Mouse (Mus musculus) layer of hippocampus, adult 9-10 months (tissue): ENCODE data around the gene Zfp575.
"Not testable (repeated sequence)": the region's sequence is repeated elsewhere in the genome, so short reads cannot be mapped to it uniquely, and the experiment has no call there.

Source experiments
- DNase-seq: peaks from one replicate; pipeline ENCODE4 v3.0.0; 2022; ENCODE audit warnings: low spot score

Zfp575 gene

DNA sequence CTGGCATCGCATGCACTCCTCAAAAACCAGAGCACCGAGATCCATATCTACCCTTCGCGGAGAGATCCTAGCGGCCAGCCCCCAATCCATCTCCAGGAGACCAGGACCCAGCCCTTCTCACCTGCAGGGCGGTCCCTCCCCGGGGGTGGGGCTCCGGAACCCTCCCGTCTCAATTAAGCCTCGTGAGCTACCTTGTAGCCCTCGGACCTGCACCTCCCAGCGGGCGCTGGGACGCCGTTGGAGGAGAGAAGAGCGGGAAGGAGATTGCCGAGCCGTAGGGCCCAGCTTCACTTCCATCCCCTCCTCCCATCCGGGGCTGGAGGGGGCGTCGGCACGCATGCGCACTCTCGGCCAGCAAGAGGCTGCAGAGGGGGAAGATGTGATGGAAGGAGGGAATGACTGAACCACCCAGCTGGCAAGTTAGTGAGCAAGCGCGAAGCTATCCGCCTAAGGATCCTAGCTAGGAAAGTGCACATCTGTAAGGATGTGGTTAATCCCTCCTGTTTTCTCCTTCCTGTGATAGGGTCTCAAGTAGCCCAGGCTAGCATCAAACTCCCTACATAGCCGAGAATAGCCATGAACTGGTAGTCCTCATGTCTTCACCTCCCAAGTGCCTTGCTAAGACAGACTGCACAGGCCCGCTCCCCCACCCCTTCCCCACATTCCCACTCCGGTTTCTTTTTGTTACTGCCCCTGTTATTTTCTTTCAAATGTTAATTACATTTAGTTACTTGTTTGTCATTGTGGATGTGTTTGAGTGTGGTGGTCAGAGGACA lies at the start of gene Zfp575, which contains the start of gene Ethe1:
Gene Zfp575, minus strand, starts transcription at position 312 of the 776 bp plus-strand sequence.
Gene Ethe1, plus strand, starts transcription at position 214 of the 776 bp plus-strand sequence.
- DNase-seq, result no peak

DNA sequence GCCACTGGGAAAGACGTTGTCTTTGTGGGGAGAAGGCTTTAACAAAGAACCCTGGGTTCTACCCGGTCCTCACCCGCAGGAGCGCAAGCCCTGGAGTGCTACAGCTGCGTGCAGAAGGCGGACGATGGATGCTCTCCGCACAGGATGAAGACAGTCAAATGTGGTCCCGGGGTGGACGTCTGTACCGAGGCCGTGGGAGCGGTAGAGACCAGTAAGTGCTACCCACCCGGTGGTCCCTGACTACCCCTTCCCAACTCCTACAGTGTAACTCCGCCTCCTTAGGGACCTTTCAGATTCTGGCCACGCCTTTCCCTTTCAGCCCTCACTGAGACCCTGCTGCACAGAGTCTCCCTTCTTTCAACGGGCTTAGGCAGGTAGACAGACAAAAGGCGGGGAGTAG lies 49.6 kb upstream of the Zfp575 start:
- no peak for DNase-seq

DNA sequence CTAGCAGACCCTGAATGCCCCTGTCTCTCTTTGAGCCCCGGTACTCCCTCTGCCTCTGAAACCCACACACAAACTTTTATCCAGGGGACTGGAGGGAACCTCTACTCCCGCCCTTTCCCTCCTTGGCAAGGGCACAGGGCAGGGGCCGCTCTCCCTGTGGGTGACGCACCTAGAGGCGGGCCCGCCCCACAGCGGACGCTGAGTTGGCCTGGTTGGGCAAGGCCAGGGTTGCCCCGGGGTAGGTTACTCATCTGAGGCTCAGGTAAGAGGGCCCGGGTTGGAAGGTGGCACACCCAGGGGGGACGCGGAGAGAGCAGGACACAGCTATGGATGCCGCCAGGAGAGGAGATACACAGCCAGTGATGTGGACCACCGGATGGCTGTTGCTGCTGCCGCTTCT lies 48.8 kb upstream of the Zfp575 start, which contains the start of gene Lypd3:
Gene Lypd3, plus strand, starts transcription at position 287 of the 400 bp plus-strand sequence.
- no peak for DNase-seq

DNA sequence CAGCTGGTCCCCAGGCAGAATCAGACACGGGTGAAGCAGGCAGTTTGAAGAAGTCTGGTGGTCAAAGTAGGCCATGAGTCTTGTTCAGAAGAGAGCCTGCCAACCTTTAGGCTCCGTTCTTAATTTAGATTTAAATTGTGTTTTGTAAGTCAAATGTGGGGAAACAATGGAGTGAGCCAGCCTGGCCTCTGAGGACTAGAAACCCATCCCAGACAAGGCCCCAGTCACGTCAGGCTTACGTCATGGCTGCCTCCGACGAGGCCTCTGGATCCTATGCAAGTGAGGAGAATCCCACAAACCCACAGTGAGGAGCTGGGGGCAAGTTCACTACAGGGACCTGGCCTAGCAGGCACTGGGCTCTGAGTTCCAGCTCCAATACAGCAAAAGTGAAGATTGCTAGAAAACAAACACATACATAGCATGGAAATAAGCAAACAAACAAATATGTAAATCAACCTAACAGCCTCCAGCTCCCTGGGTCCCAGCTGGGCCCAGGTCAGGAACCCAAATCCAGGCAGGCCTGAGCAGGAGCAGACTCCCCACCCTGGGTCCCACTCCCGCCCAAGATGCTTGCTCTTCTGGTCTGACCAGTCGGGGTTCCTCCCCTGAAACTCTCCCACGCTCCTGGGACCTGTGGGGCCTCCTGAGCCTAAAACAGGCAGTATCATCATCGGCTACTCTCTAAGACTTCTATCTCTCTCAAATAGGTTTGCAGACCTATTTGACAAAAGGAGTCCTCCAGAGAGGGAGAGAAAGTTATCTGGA lies 42.9 kb upstream of the Zfp575 start:
- no peak for DNase-seq

DNA sequence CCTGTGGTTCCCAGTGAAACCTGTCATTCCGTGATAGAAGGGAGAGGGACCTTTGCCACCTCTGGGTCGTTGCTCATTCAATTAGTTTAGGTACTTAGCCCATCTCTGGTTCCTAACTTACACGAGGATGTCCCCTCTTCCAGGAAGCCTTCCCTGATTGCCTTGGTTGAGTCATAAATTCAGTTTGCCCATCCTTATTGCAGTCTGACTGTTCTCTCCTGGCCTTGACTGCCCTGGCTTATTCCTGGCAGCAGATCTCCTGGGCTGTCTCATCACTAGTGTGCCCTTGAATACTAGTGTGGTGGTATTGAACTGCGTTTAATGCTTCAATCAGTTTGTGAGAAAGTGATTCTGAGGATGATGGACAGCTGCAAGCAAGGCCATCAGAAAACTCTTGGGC lies 42.2 kb upstream of the Zfp575 start:
- DNase-seq, result no peak

DNA sequence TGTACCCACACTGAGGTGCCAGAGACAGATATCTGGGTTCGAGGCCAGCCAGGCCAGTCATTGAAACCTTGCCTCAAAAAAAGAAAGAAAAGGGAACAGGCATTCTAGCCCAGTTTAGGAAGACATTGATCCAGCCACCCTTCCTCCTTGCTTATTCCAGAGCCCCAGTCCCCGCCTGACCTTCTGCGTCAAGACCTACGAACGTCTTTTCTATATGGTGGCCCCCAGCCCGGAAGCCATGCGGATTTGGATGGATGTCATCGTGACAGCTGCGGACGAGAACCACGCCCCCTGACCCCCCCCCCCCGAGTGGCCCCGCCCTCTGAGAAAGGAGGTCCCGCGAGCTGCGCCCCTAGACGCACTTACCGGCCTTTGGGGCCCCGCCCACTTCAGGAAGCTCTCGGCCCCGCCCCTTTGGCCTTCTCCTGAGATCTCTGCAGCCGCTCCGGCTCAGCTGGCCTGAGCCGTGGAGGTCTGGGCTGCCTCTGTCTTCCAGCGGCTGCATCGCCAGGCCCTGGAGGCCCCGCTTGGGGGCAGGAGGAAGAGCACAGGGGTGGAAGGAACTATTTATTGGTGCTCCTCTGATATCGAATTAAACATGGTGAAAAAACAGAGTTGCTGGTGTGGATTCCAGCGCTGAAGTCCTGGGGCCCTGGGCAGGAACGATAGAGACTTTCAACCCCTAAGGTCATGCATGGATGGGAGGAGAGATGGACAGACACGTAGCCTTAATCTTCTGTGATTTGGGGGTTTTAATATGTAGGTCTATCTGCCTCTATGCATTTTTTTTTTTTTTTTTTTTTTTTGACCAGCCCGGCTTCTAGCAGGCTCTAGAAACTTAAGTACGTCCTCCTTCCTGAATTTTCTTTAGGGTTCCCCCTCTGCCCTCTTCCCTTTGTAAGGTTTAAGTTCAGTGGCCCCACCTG lies 41.5 kb upstream of the Zfp575 start:
- DNase-seq, result no peak

DNA sequence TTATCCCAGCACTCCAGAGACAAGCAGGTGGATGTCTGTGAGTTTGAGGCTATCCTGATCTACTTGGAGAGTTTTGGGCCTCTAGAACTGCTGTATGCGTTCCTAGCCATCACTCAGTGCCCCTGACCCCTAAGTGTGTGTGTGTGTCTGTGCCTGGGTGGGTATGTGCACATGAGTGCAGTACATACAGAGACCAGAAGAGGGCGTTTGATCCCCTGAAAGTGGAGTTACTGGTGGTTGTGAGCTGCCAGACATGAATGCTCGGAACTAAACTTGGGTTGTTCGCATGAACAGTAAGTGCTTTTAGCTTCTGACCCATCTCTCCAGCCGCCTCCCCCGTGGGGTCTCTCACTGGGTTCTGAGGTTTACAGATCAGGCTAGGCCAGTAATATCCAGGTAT lies 35.5 kb upstream of the Zfp575 start:
- no peak for DNase-seq

DNA sequence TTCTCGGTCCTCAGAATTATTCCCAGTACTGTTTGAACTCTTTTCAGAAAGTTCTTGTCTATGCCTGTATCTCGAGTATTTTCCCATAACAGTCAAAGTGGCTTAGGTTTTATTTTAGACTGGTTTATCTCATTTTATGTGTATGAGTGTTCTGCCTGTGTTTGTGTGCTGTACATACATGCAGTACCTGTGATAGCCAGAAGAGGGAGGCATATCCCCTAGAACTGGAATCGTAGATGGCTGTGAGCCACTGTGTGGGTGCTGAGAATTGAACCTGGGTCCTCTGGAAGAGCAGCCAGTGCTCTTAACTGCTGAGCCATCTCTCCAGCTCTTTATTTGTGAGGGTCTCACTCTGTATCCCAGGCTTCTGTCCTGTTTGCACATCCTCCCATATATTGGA lies 33.8 kb upstream of the Zfp575 start:
- DNase-seq, result no peak

DNA sequence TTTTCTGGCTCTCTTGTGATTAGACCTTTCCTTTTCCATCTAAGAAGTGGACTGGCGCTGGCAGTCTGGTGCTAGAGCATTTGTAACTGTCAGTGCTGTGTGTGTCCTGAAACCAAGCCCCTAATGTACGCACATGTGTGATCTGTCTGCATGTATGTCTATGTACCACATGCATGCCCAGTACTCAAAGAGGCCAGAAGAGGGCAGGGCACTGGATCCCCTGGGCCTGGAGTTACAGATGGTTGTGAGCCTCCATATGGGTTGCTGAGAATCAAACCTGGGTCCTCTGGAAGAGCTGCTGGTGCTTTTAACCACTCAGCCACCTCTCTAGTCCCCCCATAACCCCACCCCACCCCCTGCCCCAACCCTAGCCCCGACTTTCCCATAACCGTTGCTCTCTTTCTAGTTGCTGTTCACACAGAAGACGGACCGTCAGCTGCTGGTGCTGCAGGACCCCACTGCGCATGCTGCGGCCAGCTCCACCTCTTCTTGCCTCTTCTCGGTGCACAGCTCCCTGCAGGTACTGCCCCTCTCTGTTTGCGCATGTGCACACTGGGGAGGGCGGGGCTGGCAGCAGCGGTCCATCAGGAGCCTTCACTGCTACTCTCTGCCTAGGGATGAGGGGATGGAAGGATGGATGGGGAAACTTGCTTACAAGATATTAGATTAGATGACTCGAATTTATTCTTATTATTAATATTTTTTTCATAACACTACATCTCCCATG lies 32.4 kb upstream of the Zfp575 start:
- no peak for DNase-seq

DNA sequence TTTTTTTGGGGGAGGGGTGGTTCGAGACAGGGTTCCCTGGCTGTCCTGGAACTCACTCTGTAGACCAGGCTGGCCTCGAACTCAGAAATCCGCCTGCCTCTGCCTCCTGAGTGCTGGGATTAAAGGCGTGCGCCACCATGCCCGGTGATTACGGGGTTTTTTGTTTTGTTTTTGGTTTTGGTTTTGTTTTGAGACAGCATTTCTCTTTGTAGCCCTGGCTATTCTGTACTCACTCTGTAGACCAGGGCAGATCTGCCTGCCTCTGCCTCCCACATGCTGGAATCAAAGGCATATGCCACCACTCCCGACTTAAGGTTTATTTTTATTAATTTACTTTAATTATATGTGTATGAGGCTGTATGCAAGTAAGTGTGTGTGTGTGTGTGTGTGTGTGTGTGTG lies 30.9 kb upstream of the Zfp575 start:
- DNase-seq, result not testable (repeated sequence)

DNA sequence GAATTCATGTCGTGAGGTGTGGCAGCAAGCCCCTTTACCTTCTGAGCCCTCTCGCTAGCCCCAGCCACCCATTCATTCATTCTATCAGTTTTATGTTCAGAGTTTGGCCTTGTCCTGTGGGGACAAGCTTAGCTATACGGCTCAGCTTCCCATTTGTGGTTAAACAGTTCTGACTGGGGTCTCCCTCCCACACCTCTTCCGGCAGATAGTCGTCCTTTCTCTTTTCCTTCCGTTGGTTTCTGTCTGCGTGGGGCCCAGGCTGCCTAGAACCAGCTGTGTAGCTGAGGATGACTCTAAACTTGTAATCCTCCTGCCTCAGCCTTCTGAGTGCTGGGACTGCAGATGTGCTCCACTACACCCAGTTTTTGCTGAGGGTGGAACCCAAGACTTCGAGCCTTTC lies 30.3 kb upstream of the Zfp575 start:
- DNase-seq, result no peak

DNA sequence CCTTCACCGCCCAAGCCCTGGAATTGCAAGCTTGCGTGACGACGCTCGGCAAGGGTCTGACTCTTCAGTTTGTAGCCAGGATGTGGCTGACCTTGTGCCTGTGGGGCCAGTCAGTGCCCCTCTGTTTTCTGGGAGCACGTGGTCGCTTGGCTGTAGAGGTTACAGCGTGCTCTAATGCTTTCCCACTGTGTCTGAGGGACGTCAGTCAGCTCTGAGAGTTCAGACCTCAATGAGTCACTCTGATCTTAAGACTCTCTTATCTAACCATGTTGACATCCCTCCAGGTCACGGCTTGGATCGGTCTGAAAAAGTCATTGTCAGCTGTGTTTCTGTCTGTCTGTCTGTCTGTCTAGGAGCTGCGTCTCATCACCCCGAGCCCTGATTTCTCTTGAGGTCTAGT lies 27.4 kb upstream of the Zfp575 start:
- no peak for DNase-seq

DNA sequence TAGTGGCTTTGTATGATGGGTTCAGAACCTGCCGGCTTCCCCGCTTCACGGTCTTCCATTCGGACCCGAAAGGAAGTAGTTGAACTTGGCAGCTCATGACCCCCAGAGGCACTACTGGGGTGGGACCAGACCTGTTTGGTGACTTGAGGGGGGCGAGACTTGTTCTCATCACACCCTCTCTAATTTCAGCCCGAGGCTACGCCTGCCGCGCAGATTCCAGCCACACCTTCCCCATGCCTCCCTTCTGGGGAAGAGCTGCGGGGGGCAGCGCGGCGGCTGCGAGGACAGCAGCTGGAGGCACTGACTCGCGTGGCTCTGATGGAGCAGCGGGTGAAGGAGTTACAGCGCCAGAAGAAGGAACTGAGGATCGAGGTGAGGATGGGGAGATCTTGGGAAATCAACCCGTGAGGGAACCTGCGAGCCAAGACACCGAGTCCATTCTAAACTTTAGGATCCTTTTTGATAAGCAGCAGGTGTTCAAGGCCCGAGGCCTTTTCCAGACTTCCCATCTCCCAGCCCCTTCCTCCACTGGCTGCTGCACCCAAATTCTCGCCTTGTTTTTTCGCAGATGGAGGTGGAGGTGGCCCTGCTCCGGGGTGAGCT lies 25.0 kb upstream of the Zfp575 start:
- DNase-seq, result no peak

DNA sequence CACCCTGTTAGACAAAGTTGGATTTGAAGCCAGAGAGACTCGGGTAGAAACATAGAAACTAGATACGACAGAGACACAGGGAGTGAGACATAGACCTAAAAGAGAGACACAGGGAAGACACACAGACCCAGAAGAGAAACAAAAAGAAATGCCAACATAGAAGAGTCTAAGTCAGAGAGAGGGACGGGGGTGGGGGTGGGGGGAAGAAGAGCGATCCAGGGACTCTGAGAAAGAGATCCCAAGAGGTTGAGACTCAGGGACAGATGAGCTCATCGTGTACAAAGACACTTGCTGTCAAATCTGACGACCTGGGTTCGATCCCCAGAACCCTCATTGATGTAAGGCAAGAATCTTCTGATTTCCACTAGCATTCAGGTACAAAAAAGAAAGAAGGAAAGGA lies 24.3 kb upstream of the Zfp575 start:
- DNase-seq, result no peak

DNA sequence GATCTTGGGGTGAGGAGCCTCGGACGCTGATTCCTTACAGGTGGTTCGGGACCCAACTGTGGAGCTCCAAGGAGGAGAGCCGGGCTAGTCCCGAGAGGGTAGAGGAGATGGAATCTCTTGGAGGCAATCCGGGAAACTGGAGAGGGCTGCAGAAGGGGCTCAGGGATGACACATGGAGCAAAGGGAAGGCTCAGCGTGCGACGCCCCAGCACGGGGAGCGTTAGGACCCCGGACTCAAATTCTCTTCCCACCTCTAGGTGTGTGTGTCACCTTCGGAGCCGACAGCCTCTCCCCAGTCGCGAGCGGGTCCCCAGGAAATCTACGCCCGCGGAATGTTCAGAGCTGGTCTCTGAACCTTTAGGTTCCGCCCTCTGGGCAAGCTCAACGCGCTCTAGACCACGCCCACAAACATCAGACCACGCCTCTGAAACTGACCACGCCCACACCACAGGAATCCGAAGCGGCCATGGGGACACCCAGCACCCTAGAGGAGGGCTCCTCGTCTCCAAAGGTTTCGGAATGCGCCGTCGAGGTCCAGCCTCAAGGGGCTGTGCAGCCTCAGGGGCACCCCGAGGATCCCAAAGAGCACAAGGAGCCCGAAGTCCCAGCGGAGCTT lies 23.5 kb upstream of the Zfp575 start:
- no peak for DNase-seq

DNA sequence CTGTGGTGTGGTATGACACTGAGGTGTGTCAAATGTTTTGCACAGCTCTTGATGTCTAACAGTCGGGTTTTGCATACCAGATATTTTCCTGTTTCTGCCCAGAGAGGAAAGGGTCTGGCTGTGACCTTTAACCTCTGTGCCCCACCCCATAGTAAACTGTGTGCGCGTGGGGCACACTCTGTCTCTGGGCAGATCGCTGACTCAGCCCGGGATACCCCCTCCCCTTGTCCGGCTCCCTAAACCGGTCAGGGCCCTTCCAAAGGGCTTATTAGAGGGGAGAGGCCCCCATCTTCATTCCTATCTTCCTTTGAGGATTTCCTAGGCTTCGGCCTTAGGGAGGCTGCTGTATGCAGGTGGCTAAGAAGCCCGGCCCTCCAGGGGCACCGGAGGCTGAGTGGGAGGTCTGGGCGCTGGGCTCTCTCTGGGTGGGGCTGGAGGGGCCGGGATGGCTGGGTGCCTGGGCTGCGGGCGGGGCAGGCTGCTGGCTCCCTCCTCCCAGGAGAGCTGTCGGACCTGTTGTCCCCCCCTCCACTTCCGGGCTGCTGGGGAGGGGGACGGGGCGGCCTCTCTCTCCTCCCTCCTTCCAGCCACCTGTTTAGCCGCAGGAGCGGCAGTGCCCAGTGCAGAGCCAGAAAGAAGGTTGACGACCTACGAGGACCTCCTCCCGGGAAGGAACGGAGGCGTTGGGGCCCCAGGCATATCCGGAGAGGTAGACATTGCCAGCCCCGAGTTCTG lies 22.9 kb upstream of the Zfp575 start, which contains the start of gene Phldb3:
Gene Phldb3, plus strand, starts transcription at position 620 of the 735 bp plus-strand sequence.
- DNase-seq, result no peak

DNA sequence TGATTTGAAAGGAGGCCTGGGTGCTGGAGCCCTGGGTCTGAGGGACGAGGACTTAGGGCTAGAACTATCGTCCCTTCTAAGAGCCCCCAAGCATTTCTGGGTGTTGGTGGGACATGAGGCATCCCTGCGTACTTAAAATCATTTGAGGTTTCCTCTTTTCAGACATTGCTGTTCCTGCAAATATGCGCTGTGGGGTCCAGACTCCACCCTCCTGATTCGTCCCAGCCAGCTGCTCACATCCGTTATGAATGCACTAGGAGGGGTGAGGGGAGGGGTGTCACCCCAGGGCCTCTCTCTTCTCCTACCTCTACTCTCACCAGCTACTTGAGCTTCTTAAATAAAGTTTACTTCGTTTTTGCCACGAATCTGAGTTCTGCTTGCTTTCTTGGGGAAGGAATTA lies 21.1 kb upstream of the Zfp575 start:
- no peak for DNase-seq

DNA sequence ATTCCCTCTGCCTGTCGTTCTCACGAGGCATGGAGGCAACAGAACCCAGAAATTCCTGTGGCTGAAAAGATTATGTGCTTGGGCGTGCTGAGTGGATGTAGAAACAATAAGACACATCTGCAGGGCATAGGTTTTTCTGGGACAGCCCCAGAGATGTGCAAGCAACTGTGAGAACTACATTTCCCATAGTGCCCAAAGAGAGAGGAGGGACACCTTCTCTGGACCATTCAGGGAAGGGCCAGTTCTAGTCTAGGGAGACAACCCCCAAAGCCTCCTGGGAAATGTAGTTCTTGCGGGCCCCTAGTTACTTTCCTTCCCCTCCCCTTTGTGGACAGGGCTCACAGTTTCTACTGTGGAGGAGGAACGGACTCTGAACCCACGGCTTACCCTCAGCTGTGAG lies 20.6 kb upstream of the Zfp575 start:
- DNase-seq, result no peak

DNA sequence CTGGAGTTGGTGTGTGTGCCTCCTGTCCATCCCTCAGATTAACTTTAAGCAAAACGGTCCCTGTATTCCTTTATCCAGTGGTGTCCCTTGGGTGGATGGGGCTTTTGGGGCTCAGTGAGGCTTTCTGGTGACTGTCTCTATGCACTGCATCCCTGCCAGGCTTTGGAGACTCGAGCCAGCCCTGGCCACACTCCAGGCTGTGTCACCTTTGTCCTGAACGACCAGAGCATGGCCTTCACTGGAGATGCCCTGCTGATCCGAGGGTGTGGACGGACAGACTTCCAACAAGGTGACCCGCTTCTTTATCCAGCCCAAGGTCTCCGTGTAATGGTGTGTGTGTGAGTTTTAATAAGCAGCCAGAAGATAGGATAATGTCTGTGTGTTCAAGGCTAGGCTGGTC lies 18.6 kb upstream of the Zfp575 start:
- no peak for DNase-seq

DNA sequence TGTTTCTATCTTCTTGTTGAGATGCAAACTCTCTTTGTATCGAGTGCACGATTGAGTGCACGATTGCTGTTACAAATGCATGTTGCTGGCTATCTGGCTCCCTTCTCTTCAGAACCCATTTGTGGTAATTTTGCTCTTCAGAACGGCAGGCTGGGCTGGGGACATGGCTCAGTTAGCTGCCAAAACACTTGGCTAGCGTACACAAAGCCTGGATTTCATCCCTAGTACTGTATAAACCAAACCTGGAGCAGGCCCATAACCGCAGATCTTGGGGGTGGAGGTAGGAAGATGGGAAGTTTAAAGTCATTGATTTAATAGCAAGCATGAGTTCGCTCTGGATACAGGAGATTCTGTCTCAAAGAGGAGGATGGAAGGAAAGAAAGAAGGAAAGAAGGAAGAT lies 18.1 kb upstream of the Zfp575 start:
- DNase-seq, result no peak
